Mouse (Mus musculus): ENCODE measurements at regions not wholly inside any gene's neighbourhood (a gene's known extent, or its start where the extent isn't known, plus 50 kb on each side); places are given as distances from the start of the nearest gene placed in this dataset.
"Not testable (repeated sequence)": the region's sequence is repeated elsewhere in the genome, so short reads cannot be mapped to it uniquely, and the experiment has no call there.

DNA sequence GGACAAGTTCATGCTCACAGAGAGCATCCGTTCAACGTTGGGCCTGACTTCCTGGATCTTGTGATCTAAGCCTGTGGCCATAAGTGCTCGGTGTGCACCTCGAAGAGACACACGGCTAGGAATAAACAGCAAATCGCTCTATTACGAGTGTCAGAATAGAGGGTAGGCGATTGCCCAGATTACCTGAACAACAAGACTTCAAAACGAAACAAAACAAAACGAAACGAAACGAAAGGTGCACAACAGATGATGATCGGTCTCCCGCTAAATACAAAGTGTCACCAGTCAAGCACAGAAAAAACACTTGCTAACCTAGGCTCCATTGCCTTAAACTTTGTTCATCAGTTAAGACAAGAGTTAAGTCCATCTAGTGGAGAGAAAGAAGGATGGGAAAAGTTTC, 67.4 kb downstream of the Pdia4 start:
- not testable (repeated sequence) for DNase-seq (ENCODE audit: low spot score in 2 of 2)

DNA sequence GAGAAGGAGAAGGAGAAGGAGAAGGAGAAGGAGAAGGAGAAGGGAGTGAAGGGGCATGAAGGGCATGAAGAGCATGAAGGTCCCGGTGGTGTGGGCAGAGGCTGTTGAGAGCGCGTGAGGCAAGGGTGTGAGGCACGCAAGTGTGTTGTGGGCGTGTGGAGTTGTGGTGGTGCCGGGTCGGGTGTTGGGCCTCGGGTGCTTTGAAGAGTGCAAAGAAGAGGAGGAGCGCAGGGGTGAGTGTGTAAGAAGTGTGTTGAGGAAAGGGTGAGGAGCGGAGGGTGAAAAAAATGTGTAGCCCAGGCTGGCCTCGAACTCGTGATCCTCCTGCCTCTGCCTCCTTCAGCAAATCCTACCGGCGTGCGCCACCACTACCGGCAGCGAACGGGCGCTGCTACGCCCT, 69.4 kb downstream of the Pdia4 start:
- not testable (repeated sequence) for DNase-seq (ENCODE audit: low spot score in 2 of 2)

DNA sequence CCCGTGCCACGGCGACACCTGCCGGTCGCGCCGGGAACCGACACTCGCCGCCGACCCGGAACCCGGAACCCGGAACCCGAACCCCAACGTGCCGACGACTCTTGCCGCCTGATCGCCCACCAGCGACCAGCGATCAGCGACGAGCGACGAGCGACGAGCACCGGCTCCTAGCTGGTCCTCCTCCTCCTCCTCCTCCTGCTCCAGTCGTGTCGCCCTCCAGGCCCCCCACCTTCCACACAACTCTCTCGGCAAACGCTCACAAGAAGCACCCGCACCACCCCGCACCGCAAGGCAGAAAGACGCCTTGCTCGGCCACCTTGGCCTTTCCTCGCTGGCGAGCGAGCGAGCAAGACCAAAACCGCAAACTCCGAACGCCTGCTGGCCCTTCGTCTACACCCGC, 73.0 kb downstream of the Pdia4 start:
- not testable (repeated sequence) for DNase-seq (ENCODE audit: low spot score in 2 of 2)

DNA sequence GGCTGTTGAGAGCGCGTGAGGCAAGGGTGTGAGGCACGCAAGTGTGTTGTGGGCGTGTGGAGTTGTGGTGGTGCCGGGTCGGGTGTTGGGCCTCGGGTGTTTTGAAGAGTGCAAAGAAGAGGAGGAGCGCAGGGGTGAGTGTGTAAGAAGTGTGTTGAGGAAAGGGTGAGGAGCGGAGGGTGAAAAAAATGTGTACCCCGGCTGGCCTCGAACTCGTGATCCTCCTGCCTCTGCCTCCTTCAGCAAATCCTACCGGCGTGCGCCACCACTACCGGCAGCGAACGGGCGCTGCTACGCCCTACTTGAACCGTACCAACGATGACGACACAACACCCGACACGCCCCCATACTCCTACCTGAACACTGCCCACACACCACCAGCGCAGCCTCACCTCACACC, 73.5 kb downstream of the Pdia4 start:
- DNase-seq (ENCODE audit: low spot score in 2 of 2) = peak; percentile 51 to 60

DNA sequence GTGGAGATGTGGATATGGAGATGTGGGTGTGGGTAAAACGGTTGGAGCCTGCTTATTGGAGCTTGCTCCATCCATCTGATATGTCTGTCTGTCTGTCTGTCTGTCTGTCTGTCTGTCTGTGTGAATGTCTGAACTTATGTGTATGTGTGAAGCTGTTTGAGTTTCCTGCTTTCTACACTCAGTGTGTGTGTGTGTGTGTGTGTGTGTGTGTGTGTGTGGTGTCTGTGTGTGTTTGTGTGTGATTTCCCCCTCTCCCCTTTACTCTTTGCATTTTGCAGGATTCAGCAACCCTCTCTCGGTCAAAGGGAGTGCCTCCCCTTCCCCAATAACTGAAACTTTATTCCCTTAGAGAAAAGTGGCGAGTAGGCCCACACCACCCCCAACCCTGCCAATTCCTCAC, 75.3 kb downstream of the Pdia4 start:
- not testable (repeated sequence) for DNase-seq (ENCODE audit: low spot score in 2 of 2)
